Mouse (Mus musculus) heart, postnatal 4 days (tissue): ENCODE results near the gene Rbak. TPM values are rescaled to one million over a fixed set of nuclear protein-coding genes. Genes with fewer than 3 reads are reported as not detected.
"Not testable (repeated sequence)": the region's sequence is repeated elsewhere in the genome, so short reads cannot be mapped to it uniquely, and the experiment has no call there.

Experiments
- DNase-seq: peaks from one replicate; pipeline ENCODE4 v3.0.0; 2021
- total RNA-seq, 2 experiments: library from RNA; stranded (reverse); gene quantifications; 2 replicates each; pipeline ENCODE4 v1.2.3; 2021

The Rbak gene
- total RNA-seq = 1 to 10 TPM; 8.3 to 9.4 TPM

DNA sequence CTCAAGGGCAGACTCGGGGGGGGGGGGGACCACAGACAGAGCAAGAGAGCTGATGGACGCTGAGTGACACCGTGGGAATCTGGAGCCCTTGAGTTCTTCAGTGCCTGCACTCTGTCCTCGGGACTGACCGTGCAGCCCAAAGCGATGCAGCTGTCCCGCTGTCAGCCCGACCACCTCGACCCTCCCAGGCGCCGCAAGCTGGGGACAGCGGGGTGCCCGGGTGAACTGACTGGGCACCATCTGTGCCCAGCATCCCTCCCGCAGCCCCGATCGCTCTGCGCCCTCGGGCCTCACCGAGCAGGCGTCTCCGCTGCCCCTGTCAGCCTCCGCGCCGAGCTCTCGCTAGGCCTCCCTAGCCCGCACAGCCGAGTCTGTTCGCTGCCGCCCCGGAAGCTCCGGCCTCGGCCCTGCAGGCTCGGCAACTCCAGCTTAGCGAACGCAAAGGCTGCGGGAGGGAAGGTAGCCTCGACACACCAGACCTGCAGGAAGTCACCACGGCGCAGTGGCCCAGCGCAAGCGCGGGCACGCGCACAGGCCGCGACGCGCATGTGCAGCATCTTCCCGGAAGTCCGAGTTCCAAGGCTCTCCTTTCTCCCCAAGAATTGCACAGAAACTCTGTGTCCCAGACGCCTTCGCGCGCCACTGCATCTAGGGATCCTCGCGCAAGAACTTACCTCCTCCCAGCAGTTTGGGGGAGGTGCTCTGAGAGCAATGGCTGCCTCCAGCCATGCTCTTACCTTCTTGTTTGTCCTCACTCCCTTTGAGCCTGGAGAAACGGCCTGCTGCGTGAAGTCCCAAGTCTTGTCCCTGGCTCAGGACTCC is at the start of gene Rbak, which contains the start of gene Spdye4b:
TSS of gene Rbak (minus strand) at position 521 of the 822 bp plus-strand sequence.
TSS of gene Spdye4b (plus strand) at position 763 of the 822 bp plus-strand sequence.
- DNase-seq = peak; percentile 91

- no peak for DNase-seq
Observed at GRCm38 (mm10) chr5:143226790-143227189, 46.2 kb upstream of the Rbak start, which contains the start of gene Spdye4a. Spdye4a (minus strand) TSS chr5:143226890.

DNA sequence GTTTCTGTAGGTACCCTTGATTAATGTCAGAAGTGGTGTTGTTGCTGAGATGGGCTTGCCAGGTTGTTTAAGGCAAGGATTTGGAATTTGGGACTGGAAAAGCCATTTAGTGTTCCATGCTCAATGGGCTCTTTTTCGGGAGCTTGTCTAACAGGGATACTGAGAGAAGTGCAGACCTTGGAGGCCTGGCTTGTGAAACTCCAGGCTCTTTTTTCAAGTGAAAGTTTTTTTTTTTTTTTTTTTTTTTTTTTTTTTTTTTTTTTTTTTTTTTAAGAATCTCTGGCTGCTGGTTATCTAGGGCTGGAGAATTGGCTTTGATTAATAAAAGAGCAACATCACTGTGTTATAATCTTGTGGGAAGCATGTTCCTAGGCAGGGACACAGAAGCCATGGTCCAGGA is 41.7 kb upstream of the Rbak start:
- no peak for DNase-seq

GRCm38 (mm10) chr5:143220996-143221395 is 40.4 kb upstream of the Rbak start:
- no peak for DNase-seq

- no peak for DNase-seq
Observed at GRCm38 (mm10) chr5:143213832-143214231, 33.3 kb upstream of the Rbak start.

GRCm38 (mm10) chr5:143205015-143205414 is 24.4 kb upstream of the Rbak start:
- no peak for DNase-seq

DNA sequence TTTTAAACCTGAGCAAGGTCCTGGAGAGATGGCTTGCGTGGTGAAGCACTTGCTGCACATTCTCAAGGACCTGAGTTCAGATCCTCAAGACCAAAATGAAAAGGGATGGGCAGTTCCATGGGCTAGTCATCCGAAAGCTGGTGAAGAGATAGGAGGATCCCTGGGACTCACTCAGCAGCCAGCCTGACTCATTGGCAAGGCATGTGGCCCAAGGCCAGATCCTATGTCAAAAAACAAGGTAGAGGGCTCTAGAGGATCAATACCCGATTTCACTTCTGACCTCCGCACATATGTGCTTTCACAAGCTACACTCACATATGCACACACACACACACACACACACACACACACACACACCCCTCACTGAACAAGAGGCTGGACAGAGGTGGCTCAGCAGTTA is 15.9 kb upstream of the Rbak start:
- DNase-seq = no peak

GRCm38 (mm10) chr5:143195166-143195565 is 14.6 kb upstream of the Rbak start:
- DNase-seq = no peak

DNA sequence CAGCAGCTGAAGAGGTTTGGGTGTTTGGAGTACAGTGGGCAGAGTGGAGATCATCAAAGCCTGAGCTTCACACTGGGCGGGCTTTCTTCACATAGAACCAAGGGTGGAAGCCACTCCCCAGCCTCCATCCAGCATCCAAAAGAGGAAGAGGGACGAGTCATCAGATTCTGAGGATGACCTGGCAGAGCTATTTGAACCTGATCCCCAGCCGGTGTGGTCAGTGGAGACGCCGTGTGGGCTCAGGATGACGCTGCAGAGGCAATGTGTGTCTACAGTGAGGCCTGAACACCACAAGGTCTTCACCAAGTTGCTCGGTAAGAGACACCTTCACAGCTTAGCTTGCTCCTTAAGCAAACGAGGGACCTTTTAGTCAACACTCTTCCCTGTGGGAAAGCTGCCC is 14.2 kb upstream of the Rbak start:
- DNase-seq = not testable (repeated sequence)

- no peak for DNase-seq
Observed at GRCm38 (mm10) chr5:143192806-143193205, 12.2 kb upstream of the Rbak start.

- not testable (repeated sequence) for DNase-seq
Observed at GRCm38 (mm10) chr5:143188014-143188413, 7.4 kb upstream of the Rbak start.

- no peak for DNase-seq
Observed at GRCm38 (mm10) chr5:143179179-143179578, 1.4 kb downstream of the Rbak start.

GRCm38 (mm10) chr5:143177541-143178200 is 2.9 kb downstream of the Rbak start:
- DNase-seq = no peak

GRCm38 (mm10) chr5:143175970-143176369 is 4.6 kb downstream of the Rbak start:
- DNase-seq = no peak

DNA sequence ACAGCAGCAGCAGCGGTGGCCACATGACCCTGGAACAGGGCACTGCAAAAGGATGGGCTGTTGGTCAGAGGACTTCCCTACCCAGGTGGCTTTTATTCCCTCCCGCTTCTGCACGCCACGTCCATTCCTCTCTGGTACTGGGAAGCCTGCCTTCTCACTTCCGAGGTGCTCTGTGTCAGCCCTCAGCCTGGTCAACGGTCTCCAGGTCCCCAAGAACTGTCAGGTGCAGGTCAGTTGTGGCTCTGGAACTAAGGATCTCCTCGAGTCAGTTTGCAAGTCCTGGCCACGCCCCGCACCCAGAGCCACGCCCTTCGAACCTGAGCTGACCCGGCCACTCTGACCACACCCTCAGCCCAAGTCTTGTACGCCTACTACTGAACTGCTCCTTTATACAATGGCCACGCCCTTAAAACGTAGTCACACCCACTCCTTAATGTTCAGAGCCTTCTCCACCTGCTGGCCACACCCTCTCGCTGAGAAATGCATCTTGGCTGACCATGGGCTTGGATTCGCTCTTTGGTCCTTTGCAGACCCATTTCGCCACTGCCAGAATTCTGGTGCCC is 15.0 kb downstream of the Rbak start:
- no peak for DNase-seq

- no peak for DNase-seq
Observed at GRCm38 (mm10) chr5:143155534-143155933, 25.0 kb downstream of the Rbak start.

DNA sequence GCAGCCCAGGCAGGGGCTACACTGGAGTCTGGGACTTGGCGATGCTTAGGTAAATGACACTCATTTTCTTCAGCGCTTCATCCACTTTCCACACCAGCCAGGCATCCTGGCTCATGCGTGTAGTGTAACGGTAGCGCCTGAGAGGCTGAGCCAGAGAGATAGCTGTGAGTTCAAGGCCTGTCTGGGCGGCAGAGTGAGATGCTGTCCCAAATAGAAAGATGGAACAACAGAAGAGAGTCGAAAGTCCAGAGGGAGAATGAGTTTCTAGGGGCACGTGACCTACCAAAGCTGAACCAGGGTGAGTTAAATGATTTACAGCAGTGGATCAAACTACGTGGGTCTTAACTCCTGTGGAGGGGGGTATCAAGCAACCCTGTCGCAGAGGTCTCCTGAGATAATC is 26.8 kb downstream of the Rbak start:
- DNase-seq = no peak

GRCm38 (mm10) chr5:143150044-143150443 is 30.5 kb downstream of the Rbak start:
- no peak for DNase-seq

DNA sequence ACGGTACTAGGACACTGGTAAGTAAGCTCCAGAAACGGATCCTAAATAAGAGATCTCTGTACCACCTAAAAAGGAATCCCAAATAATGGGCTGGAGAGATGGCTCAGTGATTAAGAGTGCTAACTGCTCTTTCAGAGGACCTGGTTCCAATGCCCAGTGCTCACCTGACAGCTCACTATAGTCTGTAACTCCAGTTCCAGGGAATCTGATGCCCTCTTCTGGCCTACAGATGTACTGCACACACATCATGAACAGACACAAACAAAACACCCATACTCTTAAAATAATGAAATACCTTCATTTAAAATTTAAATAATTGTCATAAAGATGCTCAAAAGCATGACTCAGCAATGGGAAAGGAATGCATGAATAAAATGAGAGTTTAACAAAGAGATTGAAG is 31.0 kb downstream of the Rbak start:
- DNase-seq = no peak

GRCm38 (mm10) chr5:143148661-143149060 is 31.9 kb downstream of the Rbak start:
- DNase-seq = no peak

- no peak for DNase-seq
Observed at GRCm38 (mm10) chr5:143147481-143147880, 33.1 kb downstream of the Rbak start, which contains the start of gene Olfr718-ps1. Olfr718-ps1 (minus strand) TSS chr5:143147581.

GRCm38 (mm10) chr5:143137580-143137979 is 43.0 kb downstream of the Rbak start:
- no peak for DNase-seq

GRCm38 (mm10) chr5:143135042-143135441 is 45.5 kb downstream of the Rbak start:
- no peak for DNase-seq
